Mouse (Mus musculus): ENCODE measurements around the gene Cdh4.

Cdh4 gene

DNA sequence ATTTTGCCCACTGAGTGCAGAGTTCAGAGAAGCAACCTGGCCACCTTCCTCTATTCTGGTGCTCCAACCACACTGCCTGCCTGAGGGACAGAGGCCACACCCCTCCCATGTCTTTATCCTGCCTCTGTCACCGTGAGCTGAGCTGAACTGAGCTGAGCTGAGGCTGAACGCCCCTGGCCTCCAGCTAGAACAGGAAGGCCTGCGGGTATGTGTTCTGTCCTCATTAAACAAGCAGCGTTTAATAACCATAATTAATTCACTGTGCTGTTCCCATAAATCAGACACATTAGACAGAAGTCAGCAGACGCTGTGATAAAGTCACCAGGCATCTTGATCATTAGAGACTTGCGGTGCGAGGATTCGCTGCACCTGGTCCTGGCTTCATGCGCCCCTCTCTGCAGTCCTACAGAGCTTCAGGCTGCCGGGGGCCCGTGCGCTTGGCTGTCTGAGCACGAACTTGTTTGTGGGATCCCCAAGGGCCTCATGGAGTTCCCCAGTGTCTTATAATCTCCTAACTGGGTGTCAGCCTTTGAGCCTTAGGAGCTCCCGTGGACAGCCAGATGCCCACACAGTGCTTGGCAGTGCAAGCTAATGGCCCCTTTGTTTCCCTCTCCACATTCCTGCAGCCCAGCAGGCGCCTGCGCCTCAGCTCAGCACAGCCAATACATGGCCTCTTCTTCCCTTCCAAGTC lies 291.1 kb downstream of the Cdh4 start:
- DNase-seq (ENCODE audit: low spot score in 2 of 2) = no peak

DNA sequence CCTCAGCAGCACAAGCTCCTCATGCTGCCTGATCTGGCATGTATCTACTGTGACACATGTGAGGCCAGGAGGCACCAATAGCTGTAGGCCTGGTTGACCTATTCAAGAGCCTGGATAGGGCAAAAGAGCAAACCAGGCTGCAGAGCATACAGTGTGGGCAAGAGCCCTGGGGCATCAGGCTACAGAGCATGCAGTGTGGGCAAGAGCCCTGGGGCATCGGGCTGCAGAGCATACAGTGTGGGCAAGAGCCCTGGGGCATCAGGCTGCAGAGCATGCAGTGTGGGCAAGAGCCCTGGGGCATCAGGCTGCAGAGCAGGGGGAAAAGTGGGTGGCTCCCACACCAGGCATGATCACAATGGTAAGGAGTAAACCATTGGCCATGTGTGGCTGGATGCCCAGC lies 300.2 kb downstream of the Cdh4 start:
- DNase-seq (ENCODE audit: low spot score in 2 of 2) = no peak

DNA sequence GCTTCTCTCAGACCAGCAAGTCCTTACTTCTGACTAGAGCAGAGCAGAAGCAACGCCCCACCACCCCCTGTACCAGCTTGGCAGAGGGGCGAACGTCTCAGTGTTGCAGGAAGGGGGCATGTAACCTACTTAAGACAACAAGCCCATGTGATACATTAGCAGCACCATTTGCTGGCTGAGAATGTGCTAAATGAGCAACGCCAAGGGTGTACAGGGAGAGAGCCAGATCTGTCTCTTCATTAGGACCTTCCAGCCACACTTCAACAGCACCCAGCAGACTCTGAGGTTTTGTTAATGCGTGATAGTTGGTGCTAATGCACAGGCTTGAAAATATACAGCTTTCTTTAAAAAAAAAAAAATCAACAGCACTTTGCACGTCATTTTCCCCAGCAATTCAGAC lies 300.6 kb downstream of the Cdh4 start:
- DNase-seq (ENCODE audit: low spot score in 2 of 2) = no peak

DNA sequence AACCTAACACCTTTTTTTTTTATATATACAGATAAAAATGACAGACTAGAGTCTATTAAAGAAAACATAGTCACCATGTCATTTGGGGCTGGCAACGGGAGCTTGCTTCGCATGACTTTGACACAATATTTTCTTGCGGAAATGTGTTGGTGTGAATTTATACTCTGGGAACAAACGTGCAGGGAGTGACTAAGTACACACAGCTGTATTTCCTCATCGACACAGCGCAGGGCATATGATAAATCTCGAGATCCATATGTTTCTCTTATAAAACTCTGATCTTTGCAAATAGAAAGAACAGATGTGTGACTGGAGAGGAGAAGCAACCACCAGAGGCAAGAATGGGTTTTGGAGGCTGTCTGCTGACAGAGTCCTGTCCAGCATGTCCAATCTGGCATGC lies 304.3 kb downstream of the Cdh4 start:
- DNase-seq (ENCODE audit: low spot score in 2 of 2) = no peak

DNA sequence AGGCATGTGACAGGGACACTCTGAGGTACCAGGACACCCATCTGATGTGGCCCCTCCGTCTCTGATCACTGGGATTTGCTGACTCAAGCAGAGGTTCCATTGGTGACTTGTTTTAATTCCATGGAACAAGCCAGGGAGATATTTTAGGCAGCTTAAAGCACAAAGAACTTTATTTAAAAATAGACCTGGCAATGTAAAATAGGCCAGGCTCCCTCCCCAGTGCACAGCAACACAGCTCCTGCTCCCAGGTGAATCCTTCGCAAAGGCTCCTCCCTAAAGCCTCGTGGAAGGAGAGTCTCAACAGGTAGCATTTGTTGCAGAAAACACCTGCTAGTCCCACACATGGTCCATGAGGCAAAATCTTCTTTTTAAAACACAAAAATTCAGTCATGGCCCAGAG lies 307.2 kb downstream of the Cdh4 start:
- DNase-seq (ENCODE audit: low spot score in 2 of 2) = no peak

DNA sequence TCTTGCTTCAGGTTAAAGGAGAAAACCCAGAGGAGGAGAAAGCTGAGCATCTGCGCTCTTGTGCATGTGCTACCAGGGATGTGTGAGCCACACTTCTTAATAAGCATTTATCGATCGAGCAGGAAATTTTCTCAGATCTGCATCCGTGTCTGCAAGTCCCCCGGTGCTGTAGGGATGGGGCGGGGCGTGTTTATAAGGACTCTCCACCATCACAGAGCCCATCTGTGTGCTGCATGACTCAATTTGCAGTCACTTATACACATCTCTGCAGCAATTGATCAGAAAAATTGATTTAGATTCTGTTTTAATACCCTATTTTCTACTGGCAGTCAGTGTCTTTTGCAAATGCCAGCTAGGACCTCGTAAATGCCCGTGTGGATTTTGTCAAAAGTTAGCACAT lies 311.6 kb downstream of the Cdh4 start:
- DNase-seq (ENCODE audit: low spot score in 2 of 2) = no peak

DNA sequence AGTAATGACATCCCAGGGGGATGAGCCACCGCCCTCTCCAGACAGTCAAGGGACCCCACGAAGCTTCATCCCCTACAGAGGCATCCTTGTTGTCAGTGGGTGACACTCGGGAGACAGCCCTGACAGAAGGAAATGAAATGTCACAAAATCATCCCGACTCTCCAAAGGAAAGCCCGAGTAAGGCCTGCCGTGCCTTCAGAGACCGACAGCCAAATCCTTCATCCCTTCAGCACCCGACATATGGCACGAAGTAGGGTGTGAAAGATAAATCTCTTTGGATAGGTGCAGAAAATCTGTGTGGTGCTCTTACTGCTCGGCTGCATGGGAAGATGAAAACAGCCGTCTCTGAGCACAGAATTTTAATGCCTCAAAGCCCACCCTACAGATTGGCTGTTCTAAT lies 312.5 kb downstream of the Cdh4 start:
- no peak for DNase-seq (ENCODE audit: low spot score in 2 of 2)

DNA sequence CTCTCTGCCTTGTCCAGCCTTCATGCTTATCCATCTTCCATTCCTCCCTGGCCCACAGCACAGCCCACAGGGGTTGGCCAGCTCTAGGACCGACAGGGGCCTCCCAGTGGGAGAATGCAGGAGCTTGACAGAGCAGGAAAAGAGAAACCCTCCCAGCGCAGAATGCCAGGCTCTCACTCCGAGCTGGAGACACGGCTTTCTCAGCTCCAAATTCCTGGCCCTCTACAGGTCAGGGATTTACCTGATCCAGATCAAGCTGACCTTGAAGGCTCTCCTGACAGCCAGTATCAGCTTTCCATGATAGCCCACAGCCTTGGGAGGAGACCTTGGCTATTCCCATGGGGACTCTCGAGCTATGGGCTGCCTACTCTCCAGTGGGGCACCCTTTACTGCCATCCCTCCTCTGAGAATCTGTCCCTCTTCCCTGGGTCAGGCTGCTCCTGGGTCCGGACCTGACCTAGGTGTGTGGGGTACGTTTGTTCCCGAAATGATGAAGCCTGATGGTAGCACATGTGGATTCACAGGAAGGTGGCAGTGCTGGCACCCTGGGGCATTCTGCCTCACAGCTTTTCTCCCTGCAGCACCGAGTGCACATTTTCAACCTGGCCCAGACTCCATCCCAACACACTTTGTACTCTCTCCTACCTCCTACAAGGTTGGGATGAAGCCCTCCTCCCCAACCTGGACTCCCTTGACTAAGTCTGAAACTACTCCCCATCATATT lies 319.6 kb downstream of the Cdh4 start:
- DNase-seq (ENCODE audit: low spot score in 2 of 2) = no peak

DNA sequence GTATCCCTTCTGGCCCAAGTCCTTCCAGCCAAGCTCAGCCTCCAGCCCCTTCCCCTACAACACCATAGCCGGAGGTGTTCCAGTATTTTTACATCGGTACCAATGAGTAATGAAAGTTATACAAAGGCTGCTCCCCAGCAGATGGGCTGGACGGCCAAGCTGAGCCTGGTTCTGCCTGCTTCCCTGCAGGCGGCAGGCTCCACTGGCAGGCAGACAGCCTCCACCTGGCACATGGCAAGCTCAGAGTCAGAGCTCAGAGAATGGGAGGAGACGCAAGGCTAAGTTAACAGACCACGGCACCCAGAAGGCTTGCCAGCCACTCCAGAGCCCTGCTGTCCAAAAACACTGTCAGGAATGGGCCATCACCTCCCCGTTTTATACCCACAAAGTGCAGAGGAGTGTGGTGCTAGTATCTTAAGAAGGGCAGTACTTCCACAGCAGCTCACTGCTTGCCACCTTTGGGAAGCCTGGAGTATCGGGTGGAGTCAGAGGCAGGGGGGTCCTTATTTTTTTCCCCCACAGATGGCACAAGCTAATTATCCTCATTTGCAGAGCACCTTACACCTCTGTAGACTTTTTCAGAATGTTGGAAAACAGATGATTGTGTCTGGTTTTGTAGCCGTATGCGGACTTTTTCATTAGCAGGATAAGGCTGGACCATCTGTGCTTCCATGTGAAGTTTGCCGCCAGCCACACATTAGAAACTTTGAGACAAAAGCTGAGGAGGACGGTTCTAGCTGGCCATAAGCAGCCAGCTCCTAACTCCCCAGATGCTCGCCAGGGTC lies 320.5 kb downstream of the Cdh4 start:
- peak in 1 of 2 experiments; percentile 25 for DNase-seq (ENCODE audit: low spot score in 2 of 2)

DNA sequence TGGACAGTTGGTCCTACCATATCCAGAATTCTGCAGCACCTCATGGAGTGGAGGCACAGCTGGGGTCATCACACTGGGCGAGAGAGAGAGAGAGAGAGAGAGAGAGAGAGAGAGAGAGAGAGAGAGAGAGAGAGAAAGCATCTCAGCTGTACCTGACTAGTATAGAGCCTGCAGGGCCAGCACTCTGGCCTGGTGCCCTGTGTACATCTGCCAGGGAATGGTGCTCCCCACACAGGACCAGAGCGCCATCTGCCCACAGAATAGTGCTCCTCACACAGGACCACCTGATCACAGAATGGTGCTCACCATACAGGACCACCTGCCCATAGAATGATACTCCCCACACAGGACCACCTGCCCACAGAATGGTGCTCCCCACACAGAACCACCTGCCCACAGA lies 322.2 kb downstream of the Cdh4 start:
- no peak for DNase-seq (ENCODE audit: low spot score in 2 of 2)

- no peak for DNase-seq (ENCODE audit: low spot score in 2 of 2)
These were observed 324.7 kb downstream of the Cdh4 start for GRCm38 (mm10) chr2:179766664-179767526.

DNA sequence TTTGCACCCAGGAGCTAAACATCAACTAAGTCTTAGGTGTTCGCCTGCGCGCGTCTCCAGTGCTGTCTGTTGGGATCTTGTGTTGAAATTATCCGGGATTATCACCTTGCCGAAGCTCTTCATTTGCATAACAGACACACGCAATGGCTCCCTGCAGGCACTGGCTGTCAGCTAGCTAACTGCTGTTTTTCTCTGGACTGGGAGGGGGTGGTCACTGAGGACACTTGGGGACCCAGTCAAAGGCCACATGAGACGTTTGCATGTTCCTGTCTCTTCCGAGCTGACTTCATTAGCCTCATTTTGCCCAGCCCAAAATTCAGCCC lies 325.3 kb downstream of the Cdh4 start:
- DNase-seq (ENCODE audit: low spot score in 2 of 2) = no peak

DNA sequence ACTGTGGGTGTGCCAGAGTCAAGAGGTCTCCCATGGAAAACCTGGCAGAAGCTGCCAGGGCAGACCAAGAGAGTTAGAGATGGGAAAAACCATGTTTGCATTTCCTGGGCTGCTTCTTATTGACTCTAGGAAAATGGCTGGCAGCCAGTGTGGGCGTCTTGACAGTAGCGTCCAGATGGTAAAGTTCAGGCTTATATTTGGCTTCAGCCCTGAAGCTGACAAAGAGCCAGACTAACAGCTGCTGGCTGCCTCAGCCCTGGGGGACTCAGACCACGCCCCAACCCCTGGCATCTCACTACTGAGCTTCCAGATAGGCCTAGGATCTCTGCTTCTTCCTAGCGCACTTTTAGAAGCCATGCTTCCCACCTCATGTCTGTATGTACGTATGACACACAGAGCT lies 326.9 kb downstream of the Cdh4 start:
- DNase-seq (ENCODE audit: low spot score in 2 of 2) = peak in 1 of 2 experiments; percentile 31

GRCm38 (mm10) chr2:179769943-179770342 lies 327.7 kb downstream of the Cdh4 start:
- no peak for DNase-seq (ENCODE audit: low spot score in 2 of 2)

DNA sequence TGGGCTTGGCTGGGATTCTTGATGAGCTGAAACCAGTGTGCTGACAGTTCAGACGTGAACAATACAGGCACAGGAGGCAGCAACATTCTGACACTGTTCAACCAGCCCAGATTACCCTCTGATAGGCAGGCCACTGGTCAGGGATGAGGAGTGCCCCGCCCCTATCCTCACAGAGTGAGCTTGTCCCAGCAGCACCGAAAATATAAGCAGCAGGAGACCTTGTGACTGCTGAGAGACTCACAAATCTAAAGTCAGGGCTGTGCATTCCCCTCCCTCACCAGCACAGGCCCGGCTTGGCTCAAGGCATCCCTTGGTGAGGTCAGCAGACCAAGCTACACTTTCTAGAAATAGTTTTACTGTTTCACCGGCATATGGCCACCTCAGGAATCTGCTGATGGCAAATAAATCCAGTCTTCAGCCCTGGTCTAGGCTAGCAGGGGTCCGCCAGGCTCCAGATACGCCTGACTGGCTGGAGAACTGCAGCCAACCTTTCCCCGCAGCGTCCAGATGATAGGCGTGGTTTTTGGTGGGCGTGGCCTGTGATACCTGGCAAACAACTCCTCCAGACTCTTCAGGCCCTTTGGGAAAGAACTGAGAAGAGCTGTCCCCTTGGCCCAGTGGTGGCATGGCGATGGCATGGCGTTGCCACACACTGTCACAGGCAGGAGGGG lies 332.3 kb downstream of the Cdh4 start:
- DNase-seq (ENCODE audit: low spot score in 2 of 2) = no peak

- no peak for DNase-seq (ENCODE audit: low spot score in 2 of 2)
These were observed 333.9 kb downstream of the Cdh4 start for GRCm38 (mm10) chr2:179775999-179776705.

- DNase-seq (ENCODE audit: low spot score in 2 of 2) = no peak
These were observed 337.0 kb downstream of the Cdh4 start for GRCm38 (mm10) chr2:179779266-179779665.

DNA sequence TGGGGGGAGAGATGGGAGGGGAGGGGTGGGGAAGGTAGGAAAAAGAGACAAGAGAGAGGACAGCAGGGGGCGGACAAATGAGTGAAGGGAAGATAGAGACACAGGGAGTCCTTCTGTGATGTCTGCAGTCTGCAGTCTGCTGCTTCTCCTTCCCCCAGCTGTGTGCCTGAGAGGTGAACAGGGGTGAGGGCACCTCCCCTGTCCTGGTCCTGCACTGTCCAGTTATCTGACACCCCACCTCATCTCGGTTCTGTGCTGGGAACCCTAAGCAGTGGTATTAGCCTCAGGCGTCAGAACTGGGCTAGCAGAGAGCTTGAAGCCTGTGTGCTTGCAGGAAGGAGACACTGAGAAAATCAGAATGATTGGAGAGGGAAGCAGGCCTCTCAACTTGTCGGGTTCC lies 338.7 kb downstream of the Cdh4 start:
- no peak for DNase-seq (ENCODE audit: low spot score in 2 of 2)

GRCm38 (mm10) chr2:179787256-179787655 lies 345.0 kb downstream of the Cdh4 start:
- no peak for DNase-seq (ENCODE audit: low spot score in 2 of 2)

DNA sequence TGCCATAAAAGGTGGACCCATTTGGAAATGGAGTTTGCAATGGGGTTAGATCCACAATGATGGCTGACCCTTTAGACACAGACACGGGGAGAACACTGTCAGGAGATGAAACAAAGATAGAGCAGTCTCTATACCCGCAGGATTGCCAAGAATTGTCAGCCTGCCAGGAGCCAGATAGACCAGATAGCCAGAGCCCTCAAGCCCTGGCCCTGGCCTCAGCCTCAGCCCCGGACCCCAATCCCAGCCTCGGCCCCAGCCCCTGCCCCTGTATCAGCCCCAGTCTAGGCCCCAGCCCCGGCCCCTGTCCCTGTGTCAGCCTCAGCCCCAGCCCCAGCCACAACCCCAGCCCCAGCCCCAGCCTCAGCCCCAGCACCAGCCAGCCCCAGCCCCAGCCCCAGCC lies 345.6 kb downstream of the Cdh4 start:
- no peak for DNase-seq (ENCODE audit: low spot score in 2 of 2)

- DNase-seq (ENCODE audit: low spot score in 2 of 2) = no peak
These were observed 348.5 kb downstream of the Cdh4 start for GRCm38 (mm10) chr2:179790684-179791083.
